Mouse (Mus musculus): Measurements from ENCODE around the gene Rnase11.
A peak's percentile ranks its signal among the peaks of the same experiment; 100 is the strongest.

Rnase11 gene

GRCm38 (mm10) chr14:51008781-51009180, 41.2 kb downstream of the Rnase11 start:
- DNase-seq (ENCODE audit: low spot score in 2 of 2), result no peak

GRCm38 (mm10) chr14:51007914-51008713, 41.8 kb downstream of the Rnase11 start:
- peak in 1 of 2 experiments; percentile 3 for DNase-seq (ENCODE audit: low spot score in 2 of 2)

GRCm38 (mm10) chr14:51007152-51007801, 42.7 kb downstream of the Rnase11 start, which contains the start of gene Rnase10:
TSS of gene Rnase10 (plus strand) at chr14:51007751.
- no peak for DNase-seq (ENCODE audit: low spot score in 2 of 2)

Data from cerebellum, postnatal 4 days (tissue).